8 mouse cellular contexts compared by ENCODE assay signal in the genomic region with DNA sequence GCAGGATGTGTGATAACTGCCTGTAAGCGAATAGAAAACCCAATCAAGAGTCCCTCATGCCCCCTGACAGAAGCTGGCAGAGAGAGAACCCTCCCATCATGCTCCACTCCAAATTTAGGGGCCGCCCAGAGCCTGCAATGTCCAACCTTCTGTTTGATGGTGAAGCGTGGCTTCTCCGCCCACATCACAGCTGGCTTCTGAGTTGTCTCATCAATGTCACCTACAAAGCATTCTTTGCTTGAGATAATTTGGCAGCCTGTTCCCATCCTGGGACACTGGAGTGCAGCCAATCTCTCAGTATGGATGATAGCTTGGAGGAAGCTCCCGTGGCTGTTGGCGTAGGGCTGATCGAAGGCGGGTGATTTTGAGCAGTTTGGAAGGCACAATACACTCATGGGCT. TPM values are rescaled to one million over a fixed set of nuclear protein-coding genes. Genes with fewer than 3 reads are reported as not detected.
DNase-seq lines count a peak whose midpoint lies in the region; ATAC-seq lines count a peak whose summit lies in the region.

No protein-coding gene starts in this region.

- no peak for ATAC-seq in megakaryocyte progenitor cell, adult 5-6 weeks (replicated peaks; ENCODE audit: poor library complexity)
- no peak for ATAC-seq in monocyte, adult 5-6 weeks (replicated peaks; ENCODE audit: insufficient number of reproducible peaks, low FRiP score, low TSS enrichment, poor library complexity, severe bottlenecking)

- DNase-seq in adrenal gland, postnatal 10 days = peak; percentile 2
- no peak for DNase-seq in adrenal gland, postnatal 4 days (ENCODE audit: low spot score in 2 of 2)
- peak; percentile 20 to 35 for DNase-seq in frontal cortex, postnatal 14 days (ENCODE audit: low spot score in 2 of 2)
- peak; percentile 49 for DNase-seq in layer of hippocampus, adult 9-10 months (ENCODE audit: low spot score)
- peak; percentile 21 for DNase-seq in lung, postnatal 14 days
- DNase-seq in spleen, postnatal 36 days (ENCODE audit: low spot score in 2 of 2) = no peak

RNA-seq across cellular contexts. Expression of a gene that starts 34.9 kb away (rescaled TPM):
- total RNA-seq in adrenal gland, postnatal 10 days (2021) = under 1 TPM; 0.09 to 0.18 TPM
- total RNA-seq in adrenal gland, postnatal 4 days (2021) = under 1 TPM; 0.36 to 0.45 TPM
- not detected in 2 replicates for total RNA-seq in megakaryocyte progenitor cell, adult 5-6 weeks (2015)
- not detected in 2 replicates for total RNA-seq in megakaryocyte progenitor cell, adult 5-6 weeks (2017)
- total RNA-seq in monocyte, adult 5-6 weeks (2017) = 0.11 TPM in 1 of 3 replicates, not detected in the others

Comparison
In these comparisons a context has a peak if more than half of its experiments do, and no peak if none do; other contexts are left out.
1. DNase-seq: peak in adrenal gland, postnatal 10 days (single experiment), frontal cortex, postnatal 14 days (2 of 2), layer of hippocampus, adult 9-10 months (single experiment) and lung, postnatal 14 days (single experiment); none in adrenal gland, postnatal 4 days (0 of 2) and spleen, postnatal 36 days (0 of 2).